Mouse (Mus musculus): Measurements from ENCODE around the gene Dvl3.

Gene Dvl3

DNA sequence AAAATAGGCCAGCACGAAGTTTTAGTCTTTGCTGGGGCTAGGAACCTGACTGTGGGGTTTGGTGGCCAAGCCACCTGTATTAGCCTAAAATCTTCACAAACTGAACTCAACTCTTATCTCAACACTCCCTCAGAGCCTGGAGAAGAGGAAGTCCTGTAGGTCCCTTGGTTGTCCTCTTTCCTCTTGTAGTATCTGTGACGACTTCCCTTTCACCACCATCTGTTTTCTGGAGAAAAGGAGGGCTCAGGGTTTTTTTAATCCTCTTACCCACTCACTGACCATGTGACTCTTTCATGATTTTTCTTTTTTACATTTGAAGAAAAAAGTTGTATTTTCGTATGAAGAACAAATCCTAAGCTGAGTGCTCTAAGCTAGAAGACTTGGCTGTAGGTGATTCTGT is 22.9 kb downstream of the Dvl3 start:
- no peak for DNase-seq (ENCODE audit: extremely low read depth, low read depth, low spot score)

DNA sequence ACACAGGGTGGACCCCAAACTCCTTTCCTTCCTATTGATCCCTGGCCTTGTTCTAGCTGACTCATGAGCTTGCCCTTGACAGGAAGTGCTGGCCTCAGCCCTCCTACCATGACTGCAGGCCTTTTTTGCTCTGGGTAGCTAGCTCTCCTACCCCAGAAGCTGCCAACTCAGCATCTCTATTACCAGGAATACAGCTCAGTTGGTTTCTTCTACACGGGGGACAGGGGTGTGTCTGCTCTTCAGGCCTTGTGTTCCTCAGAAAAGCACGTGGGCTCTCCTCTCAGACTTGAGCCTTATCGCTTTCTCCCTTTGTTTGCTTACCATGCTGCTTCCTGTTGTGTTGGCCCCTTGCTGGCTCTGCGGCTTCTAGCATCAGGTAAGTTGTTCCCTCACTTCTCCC is 23.7 kb downstream of the Dvl3 start:
- DNase-seq (ENCODE audit: extremely low read depth, low read depth, low spot score): no peak

GRCm38 (mm10) chr16:20545696-20546095 is 28.9 kb downstream of the Dvl3 start:
- no peak for DNase-seq (ENCODE audit: extremely low read depth, low read depth, low spot score)

DNA sequence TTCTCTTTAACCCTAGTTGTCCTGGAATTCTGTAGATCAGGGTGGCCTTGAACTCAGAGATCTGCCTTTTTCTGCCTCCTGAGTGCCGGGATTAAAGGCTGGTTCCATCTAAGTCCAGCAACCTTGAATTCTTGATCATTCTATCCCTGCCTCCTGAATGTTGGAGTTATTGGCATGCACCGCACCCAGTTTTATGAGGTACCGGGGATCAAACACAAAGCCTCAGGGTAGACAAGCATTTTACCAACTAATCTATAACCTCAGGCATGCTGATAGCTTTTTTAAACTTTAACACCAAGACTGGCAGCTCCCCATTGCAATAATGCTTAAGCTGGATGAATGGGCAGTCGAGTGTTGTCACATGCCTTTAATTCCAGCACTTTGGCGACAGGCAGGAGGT is 30.6 kb downstream of the Dvl3 start:
- no peak for DNase-seq (ENCODE audit: extremely low read depth, low read depth, low spot score)

DNA sequence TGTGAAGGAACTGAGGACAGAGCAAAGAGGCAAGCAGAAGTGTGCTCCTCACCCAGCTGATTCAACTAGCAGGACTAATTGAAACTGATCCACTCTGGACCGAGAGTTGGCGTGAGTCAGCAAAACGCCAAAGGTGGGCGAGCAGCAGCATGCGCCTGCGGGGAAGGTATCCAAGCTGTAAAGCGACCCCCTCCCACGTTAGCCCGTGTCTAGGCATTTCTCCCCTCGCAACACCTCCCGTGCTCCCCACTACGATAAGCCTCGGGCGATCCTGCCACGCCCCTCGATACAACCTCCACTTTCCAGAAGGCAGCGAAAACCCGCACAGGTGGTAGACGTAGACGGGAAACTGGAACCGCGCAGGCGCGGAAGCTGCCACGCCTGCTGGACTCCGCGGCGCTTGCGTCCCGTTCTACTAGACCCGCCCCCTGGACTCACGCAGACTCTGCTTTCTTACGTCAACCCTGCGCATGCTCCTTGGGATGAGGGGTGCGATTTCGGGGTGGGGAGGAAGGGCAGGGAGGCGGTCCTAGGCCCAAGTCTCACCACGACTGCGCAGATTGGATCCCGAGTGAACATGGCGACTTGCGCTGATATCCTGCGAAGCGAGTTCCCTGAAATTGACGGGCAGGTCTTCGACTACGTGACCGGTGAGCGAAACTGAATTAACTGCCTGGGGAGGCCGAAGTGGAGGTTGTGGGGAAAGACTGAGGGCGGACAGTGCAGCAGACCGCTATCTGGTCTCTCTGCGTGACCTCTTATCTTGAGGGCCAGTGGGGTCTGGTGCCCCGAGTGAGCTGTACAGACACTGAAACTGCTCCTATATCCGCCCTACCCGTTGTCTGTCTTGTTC is 31.5 kb downstream of the Dvl3 start, which contains the start of gene Abcf3:
Gene Abcf3, plus strand, starts transcription at position 482 of the 853 bp plus-strand sequence.
- DNase-seq (ENCODE audit: extremely low read depth, low read depth, low spot score): peak; percentile 86

DNA sequence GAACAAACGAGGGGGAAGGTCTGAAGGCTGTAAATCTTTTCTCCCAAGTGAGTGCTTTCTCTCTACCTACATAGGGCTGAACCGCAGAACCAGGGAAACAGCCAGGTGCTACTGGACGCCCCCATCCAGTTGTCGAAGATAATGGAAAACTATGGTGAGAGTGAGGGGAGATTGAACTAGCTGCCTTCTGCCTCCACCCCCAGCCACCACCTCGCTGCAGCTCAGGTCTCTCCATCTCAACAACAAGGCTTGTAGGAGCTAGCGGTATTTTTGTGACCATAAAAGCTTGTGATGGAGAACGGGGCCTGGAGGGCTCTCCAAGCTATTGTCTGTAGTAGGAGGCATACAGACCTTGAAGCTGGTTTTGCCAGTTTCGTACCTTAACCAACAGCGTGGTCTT is 32.4 kb downstream of the Dvl3 start:
- no peak for DNase-seq (ENCODE audit: extremely low read depth, low read depth, low spot score)

DNA sequence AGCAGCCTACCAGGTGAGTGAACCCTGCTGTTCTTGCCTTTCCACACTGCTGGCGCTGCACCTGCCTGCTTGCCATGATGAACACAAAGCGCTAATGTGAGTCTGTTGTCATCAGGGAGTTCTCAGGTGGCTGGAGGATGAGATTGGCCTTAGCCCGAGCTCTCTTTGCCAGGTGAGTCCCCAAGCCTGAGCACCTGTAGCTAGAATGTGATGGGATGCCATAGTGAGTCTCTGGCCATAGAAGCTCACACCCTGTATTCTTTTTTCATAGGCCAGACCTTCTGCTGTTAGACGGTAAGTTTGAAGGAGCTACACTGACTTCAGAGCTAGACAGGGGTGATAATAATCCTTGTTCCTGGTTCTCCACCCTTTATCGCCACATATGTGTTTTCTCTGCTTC is 34.9 kb downstream of the Dvl3 start:
- no peak for DNase-seq (ENCODE audit: extremely low read depth, low read depth, low spot score)

GRCm38 (mm10) chr16:20552594-20552993 is 35.8 kb downstream of the Dvl3 start:
- DNase-seq (ENCODE audit: extremely low read depth, low read depth, low spot score): no peak

- no peak for DNase-seq (ENCODE audit: extremely low read depth, low read depth, low spot score)
Measured at GRCm38 (mm10) chr16:20555000-20555399, 38.2 kb downstream of the Dvl3 start.

DNA sequence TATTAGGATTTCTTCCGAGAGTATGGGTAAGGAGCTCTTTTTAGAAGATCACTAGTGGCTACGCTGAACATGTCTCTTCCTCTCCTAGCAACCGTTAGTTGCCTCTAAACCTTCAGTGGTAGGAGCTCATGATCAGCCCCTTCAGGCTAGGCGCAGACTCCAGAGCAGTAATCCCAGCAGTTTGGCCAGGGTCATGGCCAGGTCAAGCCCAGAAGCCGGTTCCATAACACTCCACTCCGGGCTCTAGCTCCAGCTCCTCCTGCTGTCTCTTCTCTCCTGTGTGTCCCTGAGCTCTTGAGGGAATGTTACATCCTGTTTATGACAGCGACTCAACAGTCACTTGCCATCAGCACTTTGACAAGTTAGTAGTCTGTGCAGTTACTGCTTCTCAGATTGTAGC is 40.6 kb downstream of the Dvl3 start:
- no peak for DNase-seq (ENCODE audit: extremely low read depth, low read depth, low spot score)

GRCm38 (mm10) chr16:20565075-20565474 is 48.3 kb downstream of the Dvl3 start:
- no peak for DNase-seq (ENCODE audit: extremely low read depth, low read depth, low spot score)

All from fat pad, adult 2 months (tissue).